Mouse (Mus musculus) embryonic facial prominence, embryonic 15.5 days (tissue): ENCODE measurements at regions not wholly inside any gene's neighbourhood (a gene's known extent, or its start where the extent isn't known, plus 50 kb on each side); places are given as distances from the start of the nearest gene placed in this dataset.

Experiments
- ATAC-seq: fragments of 200-750 bp; cut with Nextera tagmentation; 2 replicates; pipeline ENCODE4 v1.8.0; 2017; ENCODE audit warnings: low read depth, moderate TSS enrichment; ENCODE audit not compliant: insufficient number of reproducible peaks, low FRiP score, low TSS enrichment
- H3K27ac ChIP-seq: fragments of 300-500 bp; sonication (generic); replicated peaks from 2 replicates; pipeline ENCODE4 v1.5.1; 2015; ENCODE audit warnings: mild to moderate bottlenecking, inconsistent platforms
- H3K27me3 ChIP-seq: fragments of 300-500 bp; sonication (generic); 2 replicates; pipeline ENCODE4 v1.6.1; 2015; ENCODE audit warnings: inconsistent platforms
- H3K36me3 ChIP-seq: fragments of 300-500 bp; sonication (generic); 2 replicates; pipeline ENCODE4 v1.6.1; 2015; ENCODE audit warnings: mild to moderate bottlenecking, inconsistent platforms
- H3K4me1 ChIP-seq: fragments of 300-500 bp; sonication (generic); 2 replicates; pipeline ENCODE4 v1.6.1; 2015; ENCODE audit warnings: inconsistent platforms
- H3K4me2 ChIP-seq: fragments of 300-500 bp; sonication (generic); replicated peaks from 2 replicates; pipeline ENCODE4 v1.6.1; 2015; ENCODE audit warnings: mild to moderate bottlenecking, inconsistent platforms
- H3K4me3 ChIP-seq: fragments of 300-500 bp; sonication (generic); replicated peaks from 2 replicates; pipeline ENCODE4 v1.5.1; 2015; ENCODE audit warnings: mild to moderate bottlenecking, inconsistent platforms
- H3K9ac ChIP-seq: fragments of 300-500 bp; sonication (generic); 2 replicates; pipeline ENCODE4 v1.6.1; 2015; ENCODE audit warnings: inconsistent platforms
- H3K9me3 ChIP-seq: fragments of 300-500 bp; sonication (generic); replicated peaks from 2 replicates; pipeline ENCODE4 v1.6.1; 2016; ENCODE audit warnings: inconsistent platforms
- WGBS: fragments of 180-500 bp; shearing (Covaris S2); methylation state at CpG from one replicate; pipeline ENCODE4 v1.1.7; 2015; 5-methylcytosine and 5-hydroxymethylcytosine counted together

DNA sequence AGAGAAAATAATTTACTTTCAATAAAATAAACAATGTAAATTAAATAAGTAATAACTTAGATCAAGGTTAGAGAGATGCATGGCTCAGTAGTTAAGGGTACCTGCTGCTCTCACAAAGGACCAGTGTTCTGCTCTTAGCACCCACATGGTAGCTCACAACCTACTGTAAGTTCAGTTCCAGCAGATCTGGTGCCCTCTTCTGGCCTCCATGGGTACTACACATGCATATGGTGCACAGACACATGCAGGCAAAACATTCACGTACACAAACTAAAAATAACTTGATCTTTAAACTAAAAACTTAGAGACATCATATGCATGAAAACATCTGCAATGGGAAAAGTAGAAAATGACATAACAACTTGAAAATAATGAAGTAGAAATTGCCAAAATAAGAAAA, 184.2 kb upstream of the Ank start:
- H3K27me3 ChIP-seq = no peaks in the 10 kb centered on the region
- no peak overlapping the region for H3K4me2 ChIP-seq
- no peak overlapping the region for H3K27ac ChIP-seq
- H3K9me3 ChIP-seq = no peaks in the 10 kb centered on the region
- no peak overlapping the region for H3K4me3 ChIP-seq
- no peak overlapping the region for H3K9ac ChIP-seq
- H3K4me1 ChIP-seq = no peaks in the 10 kb centered on the region
- WGBS = 72% methylated on average over 1 of the region's 1 CpGs
- H3K36me3 ChIP-seq = no peaks in the 10 kb centered on the region
- no peak for ATAC-seq

DNA sequence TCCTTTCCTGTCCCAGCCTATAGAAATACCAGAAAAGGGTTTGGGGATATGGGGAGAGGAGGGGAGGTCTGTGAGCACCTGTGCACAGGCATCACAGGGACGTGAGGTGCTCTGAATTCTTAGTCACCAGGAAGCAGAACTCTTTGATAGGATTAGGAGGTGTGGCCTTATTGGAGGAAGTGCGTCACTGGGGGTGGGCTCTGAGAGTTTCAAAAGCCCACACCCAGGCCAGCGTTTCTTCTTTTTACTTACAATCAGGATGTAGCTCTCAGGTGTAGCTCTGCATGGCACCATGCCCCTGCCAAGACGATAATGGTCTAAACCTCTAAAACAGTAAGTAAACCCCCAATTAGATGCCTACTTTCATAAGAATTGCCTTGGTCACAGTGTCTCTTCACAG, 162.6 kb upstream of the Ank start:
- no peak for ATAC-seq
- Histone ChIP-seq H3K27ac (no peak overlapping the region), H3K4me1 (no peaks in the 10 kb centered on the region), H3K27me3 (no peaks in the 10 kb centered on the region), H3K36me3 (no peaks in the 10 kb centered on the region), H3K4me3 (no peak overlapping the region), H3K9me3 (no peaks in the 10 kb centered on the region), H3K9ac (no peak overlapping the region), H3K4me2 (no peak overlapping the region)
- 73% methylated on average over 4 of the region's 4 CpGs for WGBS

DNA sequence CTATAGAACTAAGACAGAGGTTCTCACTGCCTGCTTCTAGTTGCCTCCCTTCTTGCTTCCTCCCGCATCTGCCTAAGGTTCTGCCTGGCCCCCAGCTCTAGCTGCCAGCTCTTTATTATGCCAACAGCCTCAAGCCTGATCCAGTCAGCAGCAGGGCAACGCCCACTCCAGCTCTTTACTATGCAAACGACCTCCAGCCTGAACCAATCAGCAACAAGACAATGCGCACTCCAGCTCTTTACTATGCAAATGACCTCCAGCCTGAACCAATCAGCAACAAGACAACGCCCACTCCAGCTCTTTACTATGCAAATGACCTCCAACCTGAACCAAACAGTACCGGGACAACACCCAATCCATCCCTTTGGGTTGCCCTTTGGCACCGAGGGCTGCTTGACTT, 162.2 kb upstream of the Ank start:
- no peak overlapping the region for H3K27ac ChIP-seq
- no peak for ATAC-seq
- H3K4me1 ChIP-seq = no peaks in the 10 kb centered on the region
- WGBS = 64% methylated on average over 7 of the region's 7 CpGs
- no peak overlapping the region for H3K4me2 ChIP-seq
- no peak overlapping the region for H3K4me3 ChIP-seq
- H3K27me3 ChIP-seq = no peaks in the 10 kb centered on the region
- no peaks in the 10 kb centered on the region for H3K9me3 ChIP-seq
- H3K9ac ChIP-seq = no peak overlapping the region
- no peaks in the 10 kb centered on the region for H3K36me3 ChIP-seq

DNA sequence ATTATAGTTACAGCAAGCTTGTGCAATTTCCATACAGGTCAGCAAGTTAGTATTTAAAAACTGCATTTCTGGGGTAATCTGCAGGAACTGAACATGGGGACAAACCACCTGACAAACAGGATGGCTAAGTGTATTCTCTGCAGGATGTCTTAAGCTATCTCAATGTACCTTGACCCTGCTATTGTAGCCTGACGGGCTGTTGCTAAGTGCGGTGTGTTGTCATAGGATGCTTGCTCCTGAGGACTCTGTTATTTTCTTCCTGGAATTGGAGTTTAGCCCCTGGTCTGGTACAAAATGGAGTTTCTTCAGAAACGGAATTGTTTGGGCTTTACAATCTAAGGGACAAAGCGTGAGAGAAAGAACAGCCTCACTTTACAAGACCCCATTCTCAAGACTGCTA, 161.4 kb upstream of the Ank start:
- no peaks in the 10 kb centered on the region for H3K9me3 ChIP-seq
- H3K4me2 ChIP-seq = no peak overlapping the region
- 94% methylated on average over 4 of the region's 4 CpGs for WGBS
- H3K27me3 ChIP-seq = no peaks in the 10 kb centered on the region
- no peak overlapping the region for H3K9ac ChIP-seq
- no peaks in the 10 kb centered on the region for H3K4me1 ChIP-seq
- no peaks in the 10 kb centered on the region for H3K36me3 ChIP-seq
- no peak overlapping the region for H3K27ac ChIP-seq
- ATAC-seq = no peak
- no peak overlapping the region for H3K4me3 ChIP-seq

DNA sequence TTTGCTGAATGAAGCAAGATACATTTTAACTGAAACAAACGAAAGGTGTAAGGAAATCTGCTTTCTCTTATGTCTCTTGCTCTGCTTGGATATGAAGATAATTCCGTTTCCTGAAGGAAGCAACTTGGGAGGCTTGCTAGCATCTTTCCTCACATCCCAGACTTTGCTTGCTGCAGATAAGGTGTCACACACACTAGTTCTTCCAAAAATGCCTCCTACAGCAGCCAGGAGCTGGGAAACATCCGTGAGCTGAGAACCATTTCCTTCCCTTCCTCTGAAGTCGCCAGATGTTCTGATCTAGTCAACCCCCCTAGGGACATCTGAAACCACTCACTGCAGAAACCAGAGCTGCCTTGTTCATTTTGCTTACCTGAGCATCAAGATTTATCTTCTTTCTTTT, 157.8 kb upstream of the Ank start:
- Histone ChIP-seq H3K4me2 (no peak overlapping the region), H3K36me3 (no peaks in the 10 kb centered on the region), H3K9ac (no peak overlapping the region), H3K27ac (no peak overlapping the region), H3K4me1 (no peaks in the 10 kb centered on the region), H3K4me3 (no peak overlapping the region), H3K27me3 (no peaks in the 10 kb centered on the region), H3K9me3 (no peaks in the 10 kb centered on the region)
- no peak for ATAC-seq
- WGBS = 36% methylated on average over 4 of the region's 4 CpGs

DNA sequence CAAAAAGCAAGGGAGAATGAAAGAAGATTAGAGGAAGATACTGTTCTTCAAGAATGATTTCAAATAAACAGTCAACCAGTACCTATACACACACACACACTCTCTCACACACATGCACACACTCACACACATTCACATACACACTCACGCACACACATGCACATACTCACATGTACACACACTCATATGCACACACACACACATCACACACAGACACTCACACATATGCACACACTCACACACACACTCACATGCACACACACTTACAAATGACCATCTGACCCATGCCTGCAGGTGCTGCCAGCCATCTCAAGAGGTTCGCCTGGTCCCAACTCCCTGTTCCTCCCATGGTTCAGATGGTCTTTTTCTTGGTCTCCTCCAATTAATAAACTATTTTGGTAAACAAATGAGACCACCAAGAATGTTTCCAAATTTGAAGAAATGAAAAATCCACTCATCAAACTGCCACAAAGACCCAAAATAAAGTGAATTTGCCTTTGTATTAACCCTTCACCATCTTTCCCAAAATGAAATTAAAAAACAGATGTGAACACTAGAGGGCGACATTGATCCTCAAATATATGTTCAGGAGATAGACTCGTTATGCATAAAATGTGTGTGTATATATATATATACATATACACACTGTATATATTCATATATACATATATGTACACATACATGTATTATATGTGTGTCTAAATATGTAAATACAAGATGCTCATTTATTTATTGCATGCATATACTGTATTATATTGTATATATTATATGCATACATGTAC, 150.3 kb upstream of the Ank start:
- Histone ChIP-seq H3K27ac (no peak overlapping the region), H3K4me3 (no peak overlapping the region), H3K27me3 (no peaks in the 10 kb centered on the region), H3K36me3 (no peaks in the 10 kb centered on the region), H3K4me1 (no peaks in the 10 kb centered on the region), H3K9me3 (no peaks in the 10 kb centered on the region), H3K4me2 (no peak overlapping the region), H3K9ac (no peak overlapping the region)
- 46% methylated on average over 4 of the region's 4 CpGs for WGBS
- no peak for ATAC-seq

DNA sequence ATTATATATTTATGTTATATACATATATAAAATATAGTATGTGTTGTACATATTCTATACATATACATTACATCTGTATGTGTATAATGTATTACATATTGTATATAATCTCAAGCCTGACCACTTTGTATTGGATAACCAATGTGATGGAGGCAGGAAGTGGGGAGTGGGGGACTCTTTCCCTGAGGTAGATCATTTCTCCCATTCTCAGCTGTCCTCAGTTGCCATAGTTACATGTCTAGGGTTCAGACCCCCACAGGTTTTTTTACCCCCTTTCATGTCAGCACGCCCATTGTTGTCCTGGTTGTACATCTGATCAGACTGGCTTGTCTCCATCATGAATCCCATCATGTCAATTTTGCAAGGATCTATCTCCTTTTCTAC, 149.7 kb upstream of the Ank start:
- Histone ChIP-seq H3K9ac (no peak overlapping the region), H3K9me3 (no peaks in the 10 kb centered on the region), H3K4me1 (no peaks in the 10 kb centered on the region), H3K36me3 (no peaks in the 10 kb centered on the region), H3K4me3 (no peak overlapping the region), H3K27me3 (no peaks in the 10 kb centered on the region), H3K4me2 (no peak overlapping the region), H3K27ac (no peak overlapping the region)
- WGBS = 77% methylated on average over 1 of the region's 1 CpGs
- ATAC-seq = no peak

DNA sequence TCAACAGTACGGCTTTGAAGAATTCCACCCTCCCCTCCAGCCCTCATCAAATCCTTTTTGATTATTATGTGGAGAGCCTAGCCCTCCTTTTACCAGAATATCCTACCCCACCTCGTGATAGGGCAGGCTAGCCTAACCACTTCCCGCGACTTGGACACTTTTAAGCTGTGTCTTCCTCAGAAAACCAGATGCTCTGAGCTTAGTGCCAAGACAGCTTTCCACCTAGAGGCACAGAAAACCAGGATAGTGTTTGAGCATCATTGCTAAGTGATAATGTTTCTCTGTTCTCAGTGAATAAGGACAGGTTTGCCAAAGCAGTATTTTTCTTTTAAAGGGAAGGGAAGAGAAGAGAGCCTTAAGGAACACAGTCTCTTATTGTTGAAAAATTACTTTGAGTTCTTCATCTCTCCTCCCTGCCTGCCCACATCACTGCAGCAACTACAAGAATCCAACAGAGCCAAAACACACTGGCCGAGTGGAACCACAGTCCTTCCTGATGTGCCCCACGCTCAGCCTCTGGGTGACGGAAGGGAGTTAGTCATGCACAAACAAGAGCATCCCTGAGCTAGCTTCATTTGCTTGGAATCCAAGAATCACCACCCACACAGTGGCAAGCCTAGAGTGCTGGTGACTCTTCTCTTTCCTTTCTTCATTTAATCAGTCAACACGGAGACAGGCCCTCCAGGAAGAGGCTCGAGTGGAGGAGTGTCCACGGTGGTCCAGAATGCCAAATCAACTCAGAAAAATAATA, 144.4 kb upstream of the Ank start:
- no peak overlapping the region for H3K4me3 ChIP-seq
- no peak overlapping the region for H3K4me2 ChIP-seq
- no peaks in the 10 kb centered on the region for H3K27me3 ChIP-seq
- H3K9ac ChIP-seq = no peak overlapping the region
- 69% methylated on average over 10 of the region's 10 CpGs for WGBS
- no peaks in the 10 kb centered on the region for H3K4me1 ChIP-seq
- no peak for ATAC-seq
- H3K36me3 ChIP-seq = no peaks in the 10 kb centered on the region
- no peak overlapping the region for H3K27ac ChIP-seq
- no peaks in the 10 kb centered on the region for H3K9me3 ChIP-seq

DNA sequence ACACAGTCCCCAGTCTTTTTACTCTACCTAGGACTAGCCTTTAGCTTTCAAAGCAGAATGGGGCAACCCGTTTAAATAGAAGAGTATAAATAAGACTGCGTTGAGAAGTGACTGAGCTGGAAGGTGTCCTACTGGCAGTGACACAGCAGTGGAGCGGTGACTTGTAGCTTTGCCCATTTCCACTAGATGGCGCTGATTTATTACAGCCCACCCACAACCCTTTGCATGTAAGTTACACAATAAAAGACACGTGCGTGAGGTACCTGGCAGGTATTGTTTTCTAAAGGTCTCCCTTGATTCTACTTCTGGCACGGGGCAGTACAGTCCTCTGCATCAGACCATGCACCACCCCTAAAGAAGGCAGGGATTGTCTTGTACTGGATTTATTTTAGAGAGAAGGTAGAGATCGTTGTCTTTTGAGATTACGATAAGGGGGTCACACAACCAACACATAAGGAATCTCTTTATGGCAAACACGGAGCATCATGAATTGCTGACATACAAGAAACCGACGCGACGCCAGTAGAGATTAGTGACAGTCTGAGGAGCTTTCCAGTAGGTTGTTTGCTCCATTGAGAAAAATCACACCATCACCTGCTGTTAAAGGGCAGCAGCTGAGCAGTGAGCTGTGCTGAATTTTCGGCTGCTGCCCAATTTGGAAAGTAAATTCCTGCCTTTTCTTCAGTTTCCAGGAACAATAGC, 140.5 kb upstream of the Ank start:
- no peaks in the 10 kb centered on the region for H3K9me3 ChIP-seq
- H3K4me3 ChIP-seq = no peak overlapping the region
- H3K4me1 ChIP-seq = no peaks in the 10 kb centered on the region
- no peaks in the 10 kb centered on the region for H3K36me3 ChIP-seq
- ATAC-seq = peak; percentile 11; the same call in 1 of the 2 replicates
- H3K4me2 ChIP-seq = no peak overlapping the region
- H3K9ac ChIP-seq = no peak overlapping the region
- H3K27me3 ChIP-seq = no peaks in the 10 kb centered on the region
- WGBS = 21% methylated on average over 15 of the region's 15 CpGs
- no peak overlapping the region for H3K27ac ChIP-seq

DNA sequence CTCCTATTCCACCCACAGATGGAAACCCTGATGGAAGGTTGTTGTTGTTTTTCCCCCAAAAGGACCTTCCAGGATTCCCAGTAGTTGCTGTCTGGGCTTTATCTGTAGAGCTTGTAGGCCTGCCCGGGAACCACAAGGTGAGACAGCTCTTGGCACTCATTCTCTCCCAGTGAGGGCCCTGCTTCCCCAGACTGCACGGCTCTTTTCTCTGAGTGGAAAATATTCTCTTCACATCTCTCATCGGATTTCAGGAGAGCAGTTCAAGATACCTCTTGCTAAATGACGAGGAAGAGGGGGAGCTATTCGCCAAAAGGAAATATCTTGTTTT, 140.0 kb upstream of the Ank start:
- Histone ChIP-seq H3K4me1 (no peaks in the 10 kb centered on the region), H3K27ac (no peak overlapping the region), H3K9me3 (no peaks in the 10 kb centered on the region), H3K4me3 (no peak overlapping the region), H3K27me3 (no peaks in the 10 kb centered on the region), H3K4me2 (no peak overlapping the region), H3K36me3 (no peaks in the 10 kb centered on the region), H3K9ac (no peak overlapping the region)
- no peak for ATAC-seq
- 54% methylated on average over 5 of the region's 5 CpGs for WGBS

DNA sequence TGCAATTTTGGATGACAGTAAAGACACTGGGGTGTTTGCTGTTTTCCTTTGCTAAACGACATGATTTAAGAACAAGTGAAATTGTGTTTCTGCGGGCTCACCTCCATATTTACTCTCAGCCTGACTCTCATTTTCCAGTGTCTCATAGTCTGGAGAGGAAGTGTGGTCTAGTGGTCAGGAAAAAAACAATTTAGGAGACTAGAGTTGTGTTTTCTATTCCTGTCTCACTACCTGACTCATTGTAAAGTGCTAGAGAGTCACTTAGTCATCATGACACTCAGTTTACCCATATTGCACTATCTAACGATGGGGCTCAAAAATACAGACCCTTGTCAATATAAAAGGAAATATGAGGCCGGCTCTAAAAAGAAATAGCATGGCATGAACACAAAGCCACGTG, 138.7 kb upstream of the Ank start:
- no peaks in the 10 kb centered on the region for H3K36me3 ChIP-seq
- no peak for ATAC-seq
- no peaks in the 10 kb centered on the region for H3K9me3 ChIP-seq
- WGBS = 72% methylated on average over 5 of the region's 5 CpGs
- H3K4me3 ChIP-seq = no peak overlapping the region
- H3K27me3 ChIP-seq = no peaks in the 10 kb centered on the region
- no peaks in the 10 kb centered on the region for H3K4me1 ChIP-seq
- no peak overlapping the region for H3K4me2 ChIP-seq
- no peak overlapping the region for H3K9ac ChIP-seq
- no peak overlapping the region for H3K27ac ChIP-seq
